Mouse (Mus musculus) C2C12 (cell line): ENCODE results near the gene Aldh1l1.

Experiments
- CTCF ChIP-seq: IDR thresholded peaks from one replicate; pipeline ENCODE4 v1.5.1; 2011; ENCODE audit not compliant: control insufficient read depth, insufficient read depth, insufficient read length
- MAX ChIP-seq: IDR thresholded peaks from one replicate; pipeline ENCODE4 v1.6.1; 2011; ENCODE audit warnings: mild to moderate bottlenecking, control low read depth
- MYOD1 ChIP-seq: IDR thresholded peaks from one replicate; pipeline ENCODE4 v1.6.1; 2011; ENCODE audit warnings: low read depth; ENCODE audit not compliant: control insufficient read depth, insufficient read length
- MYOG ChIP-seq: IDR thresholded peaks from one replicate; pipeline ENCODE4 v1.6.1; 2011; ENCODE audit not compliant: control insufficient read depth, insufficient read length; ENCODE audit errors: extremely low read depth
- USF1 ChIP-seq: IDR thresholded peaks from one replicate; pipeline ENCODE4 v1.6.1; 2011; ENCODE audit warnings: low read depth, mild to moderate bottlenecking, control low read depth, moderate library complexity

- TF ChIP-seq CTCF, result no peak
- TF ChIP-seq MYOD1, result no peak
- TF ChIP-seq MYOG, result no peak
- no peak for TF ChIP-seq MAX
- no peak for TF ChIP-seq USF1
These were observed 26.2 kb downstream of the Aldh1l1 start for GRCm38 (mm10) chr6:90512416-90512815.
